Mouse (Mus musculus): ENCODE measurements around the gene Asb8. TPM values are rescaled to one million over a fixed set of nuclear protein-coding genes. Genes with fewer than 3 reads are reported as not detected.
A peak's percentile ranks its signal among the peaks of the same experiment; 100 is the strongest.

The Asb8 gene
- polyA plus RNA-seq (2012; rRNA removed) = 32.8 and 43.9 TPM in 2 replicates

DNA sequence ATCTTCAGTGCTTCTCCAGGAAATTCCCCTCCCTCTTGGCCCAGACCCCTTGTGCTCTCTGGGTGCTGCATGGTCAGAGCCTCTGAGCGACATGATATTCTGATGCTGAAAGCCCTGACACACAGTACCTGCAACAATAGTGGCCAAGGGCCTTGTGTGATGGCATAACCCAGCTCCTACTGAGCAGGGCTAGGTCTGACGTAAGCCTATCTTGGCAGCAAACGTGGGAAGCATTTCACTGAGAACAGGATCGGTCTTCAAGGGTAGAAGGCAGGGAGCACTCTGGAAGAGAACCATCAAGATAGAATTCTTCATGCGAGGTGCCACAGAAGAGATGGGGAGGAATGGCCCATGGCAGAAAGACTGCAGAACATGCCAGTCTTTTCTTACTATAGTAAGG, at the start of gene Asb8:
TSS of gene Asb8 (minus strand) at position 101 of the 400 bp plus-strand sequence.
- DNase-seq (ENCODE audit: low read depth, low spot score) = no peak
- 79% methylated on average over 5 of the region's 5 CpGs for WGBS

GRCm38 (mm10) chr15:98214130-98214529, 48.7 kb upstream of the Asb8 start:
- WGBS = 57% methylated on average over 5 of the region's 5 CpGs
- no peak for DNase-seq (ENCODE audit: low read depth, low spot score)

DNA sequence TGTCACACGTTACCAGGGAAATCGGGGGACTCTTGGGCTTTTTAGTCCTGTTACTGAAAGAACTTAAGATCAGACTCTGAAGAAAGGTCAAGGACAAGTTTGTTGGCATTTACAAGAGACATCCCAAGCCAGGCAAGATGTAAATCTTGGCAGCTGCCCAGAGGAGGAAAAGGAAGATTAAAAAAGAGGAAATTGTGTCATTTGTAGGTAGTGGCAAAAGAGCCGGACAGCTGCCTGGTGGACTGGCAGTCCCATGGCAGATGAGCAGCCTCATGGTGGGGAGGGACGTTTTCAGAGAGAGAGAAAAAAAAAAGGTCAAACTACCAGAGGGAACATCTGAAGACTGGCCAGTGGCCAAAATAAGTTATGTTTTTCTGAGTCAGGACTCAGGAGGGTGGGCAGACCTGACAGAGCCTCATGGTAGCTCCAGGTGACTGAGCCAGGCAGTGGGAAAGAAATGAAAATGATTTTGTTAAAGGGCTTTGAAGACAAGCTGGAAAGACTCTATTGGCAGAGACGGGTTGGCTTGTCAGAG, 48.0 kb upstream of the Asb8 start:
- no peak for DNase-seq (ENCODE audit: low read depth, low spot score)
- 57% methylated on average over 5 of the region's 5 CpGs for WGBS

- 58% methylated on average over 7 of the region's 7 CpGs for WGBS
- DNase-seq (ENCODE audit: low read depth, low spot score) = no peak
Observed at GRCm38 (mm10) chr15:98209676-98210075, 44.3 kb upstream of the Asb8 start.

GRCm38 (mm10) chr15:98195442-98195841, 30.0 kb upstream of the Asb8 start, which contains the start of gene Olfr288:
Gene Olfr288, minus strand, starts transcription at chr15:98195542.
- 58% methylated on average over 3 of the region's 3 CpGs for WGBS

DNA sequence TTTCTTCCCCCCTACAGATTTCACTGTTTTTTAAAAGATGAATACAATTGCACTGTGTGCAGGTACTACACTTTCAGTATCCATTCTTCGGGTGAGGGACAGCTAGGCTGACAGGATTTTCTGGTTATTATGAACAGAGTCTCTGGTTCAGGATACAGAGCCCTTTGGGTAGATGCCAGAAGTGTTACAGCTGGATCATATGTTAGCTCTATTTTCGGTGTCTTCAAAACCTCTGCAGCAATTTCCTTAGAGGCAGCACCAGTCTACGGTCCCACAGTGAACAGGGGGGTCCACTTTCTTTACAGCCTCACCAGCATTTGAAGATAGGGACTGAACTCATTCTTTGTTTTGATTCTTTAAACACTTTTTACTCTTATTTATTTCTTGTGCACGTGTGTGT, 19.0 kb upstream of the Asb8 start:
- no peak for DNase-seq (ENCODE audit: low read depth, low spot score)
- 35% methylated on average over 4 of the region's 4 CpGs for WGBS

More at GRCm38 (mm10) chr15:98195442-98195841, 30.0 kb upstream of the Asb8 start, which contains the start of gene Olfr288:
- DNase-seq (ENCODE audit: low read depth, low spot score) = no peak

DNA sequence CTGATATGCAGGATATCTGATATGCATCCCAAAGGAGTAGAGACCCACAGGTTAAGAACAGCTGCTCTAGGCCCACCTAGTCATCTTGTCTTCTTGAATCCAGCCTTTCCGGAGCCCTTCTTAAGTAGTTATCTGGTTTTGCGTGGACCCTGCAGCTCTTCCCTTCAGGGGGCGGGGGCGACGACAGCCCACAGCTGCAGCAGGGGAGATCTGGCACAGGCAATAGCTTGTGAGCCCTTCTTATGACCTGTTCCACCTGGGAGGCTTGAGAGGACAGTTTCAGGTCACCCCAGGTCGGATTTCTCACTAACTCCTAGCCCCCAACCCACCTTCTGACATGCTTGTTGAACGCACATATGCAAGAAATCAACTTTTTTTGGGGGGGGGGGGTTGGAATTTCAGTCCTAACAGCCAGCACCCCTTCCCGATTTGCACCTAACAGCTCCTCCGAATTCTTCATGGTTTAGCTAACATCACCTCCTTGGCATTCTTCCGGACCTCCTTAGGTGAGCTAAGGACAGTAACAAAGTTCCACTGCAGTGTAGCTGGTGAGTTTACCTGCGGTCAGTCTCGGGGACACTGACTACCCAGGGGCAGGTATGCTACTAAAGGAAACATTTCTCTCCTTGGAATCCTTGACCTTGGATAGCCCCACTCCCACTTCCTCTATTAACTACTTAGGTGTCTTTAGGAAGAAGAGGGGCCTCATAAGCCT, 16.6 kb upstream of the Asb8 start:
- no peak for DNase-seq (ENCODE audit: low read depth, low spot score)
- 67% methylated on average over 12 of the region's 12 CpGs for WGBS

DNA sequence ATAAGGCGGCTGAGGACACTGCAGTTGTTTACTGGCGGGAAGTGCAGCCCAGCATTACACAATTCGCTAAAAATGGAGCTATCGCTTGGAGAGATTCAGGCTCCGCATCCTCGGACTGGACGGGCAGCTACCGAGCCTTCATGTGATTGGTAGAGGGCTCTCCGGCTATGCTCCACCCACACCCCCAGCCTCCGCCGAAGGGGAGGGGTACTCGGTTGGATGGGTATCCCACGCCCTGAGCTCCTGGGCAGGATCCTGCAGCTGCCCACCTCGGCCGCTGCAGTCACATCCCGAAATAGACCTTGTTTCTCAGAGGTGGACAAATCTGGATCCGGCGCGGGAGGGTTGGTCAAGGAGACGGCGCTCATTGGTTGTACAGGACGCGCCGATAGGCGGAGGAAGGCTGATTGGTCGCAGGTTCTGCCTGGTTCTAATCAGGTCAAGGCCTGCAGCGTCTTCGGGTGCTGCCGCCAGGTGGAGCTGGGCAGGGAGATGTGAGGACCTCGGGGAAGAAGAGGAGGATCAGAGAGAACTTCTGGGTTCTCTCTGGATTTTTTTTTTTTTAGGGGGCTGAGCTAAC, 15.8 kb upstream of the Asb8 start:
- peak; percentile 57 for DNase-seq (ENCODE audit: low read depth, low spot score)
- WGBS = 1% methylated on average over 30 of the region's 30 CpGs

DNA sequence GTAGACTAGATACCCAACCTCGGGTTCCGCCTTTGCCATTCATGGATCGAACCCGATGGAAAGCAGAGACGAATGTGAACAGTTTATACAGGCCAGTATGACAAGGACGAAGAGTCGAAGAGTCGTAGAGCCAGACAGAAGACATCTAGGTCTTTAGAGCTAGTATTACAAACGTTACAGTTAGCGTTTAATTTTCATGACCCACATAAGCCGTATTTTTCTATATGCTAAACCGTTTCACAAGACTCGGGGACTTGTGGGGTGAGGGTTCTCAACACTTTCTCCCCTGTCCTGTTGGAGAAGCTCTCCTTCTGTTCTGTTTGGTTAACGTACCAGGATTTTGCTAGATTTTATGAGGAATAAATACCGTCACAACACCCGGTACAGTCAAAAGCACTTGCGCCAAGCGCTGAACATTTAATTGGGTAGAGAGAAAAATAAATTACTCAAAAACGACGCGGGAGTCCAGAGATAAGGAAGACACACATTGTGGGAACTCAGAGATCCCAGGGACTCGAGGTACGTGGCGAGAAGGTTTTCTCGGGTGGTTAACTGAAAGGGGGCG, 15.2 kb upstream of the Asb8 start:
- WGBS = 13% methylated on average over 26 of the region's 26 CpGs
- no peak for DNase-seq (ENCODE audit: low read depth, low spot score)

DNA sequence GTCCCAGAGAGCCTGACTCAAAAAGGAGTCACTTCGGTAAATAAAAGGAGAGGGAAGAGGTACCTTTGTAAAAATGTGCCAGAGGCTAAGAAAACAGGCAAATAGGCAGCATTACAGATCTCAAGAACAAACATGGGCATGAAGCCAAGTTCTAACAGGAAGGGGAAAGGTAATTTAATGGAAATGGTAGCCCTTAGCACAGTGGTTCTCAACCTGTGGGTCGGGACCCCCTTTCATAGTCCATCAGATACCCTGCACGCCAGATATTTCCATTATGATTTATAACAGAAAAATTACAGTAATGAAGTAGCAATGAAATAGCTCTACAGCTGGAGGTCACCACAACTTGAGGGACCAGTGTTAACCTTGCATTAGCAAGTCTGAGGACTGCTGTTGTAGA, 11.9 kb upstream of the Asb8 start:
- DNase-seq (ENCODE audit: low read depth, low spot score) = no peak
- 30% methylated on average over 3 of the region's 3 CpGs for WGBS

DNA sequence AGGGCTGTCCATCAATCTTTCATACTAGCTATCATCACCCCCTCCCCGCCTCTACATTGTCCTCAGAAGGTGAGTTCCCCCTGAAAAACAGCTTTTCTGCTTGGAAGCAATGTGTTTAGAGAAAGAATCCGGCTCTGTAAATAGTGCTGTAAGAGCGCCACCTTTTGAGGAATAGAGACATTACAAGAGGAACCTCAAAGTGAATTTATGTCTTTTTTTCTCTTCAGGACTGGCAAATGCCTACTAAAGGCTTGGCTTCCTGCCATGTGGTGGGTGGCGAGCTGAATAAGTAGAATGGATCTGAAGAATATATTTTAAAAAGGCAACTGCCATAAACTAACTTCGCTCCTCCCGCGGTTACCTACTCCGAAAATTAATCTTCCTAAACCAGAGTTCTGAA, 8.4 kb upstream of the Asb8 start:
- WGBS = 34% methylated on average over 8 of the region's 8 CpGs
- no peak for DNase-seq (ENCODE audit: low read depth, low spot score)

DNA sequence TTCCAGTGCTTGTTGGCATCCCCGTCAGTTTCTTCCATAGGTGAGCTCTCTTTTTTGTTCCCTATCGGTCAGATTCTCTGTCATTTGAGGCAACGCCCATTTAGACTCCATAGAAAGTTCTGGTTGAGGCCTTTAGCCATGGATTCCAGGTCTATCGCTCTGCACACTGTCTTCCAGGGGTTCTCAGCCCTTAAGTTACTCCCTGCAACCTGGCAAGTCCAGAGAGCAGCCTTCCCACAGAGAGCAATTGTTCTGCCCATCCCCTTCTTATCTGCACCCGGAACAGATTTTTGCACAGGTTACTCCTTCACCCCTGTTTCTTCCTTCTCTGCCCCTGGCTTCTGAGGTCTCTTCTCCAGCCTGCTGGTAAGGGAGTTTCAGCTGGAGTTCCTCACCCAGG, 6.7 kb upstream of the Asb8 start:
- 31% methylated on average over 5 of the region's 5 CpGs for WGBS
- no peak for DNase-seq (ENCODE audit: low read depth, low spot score)

- WGBS = 67% methylated on average over 9 of the region's 9 CpGs
- DNase-seq (ENCODE audit: low read depth, low spot score) = no peak
Observed at GRCm38 (mm10) chr15:98170917-98171316, 5.5 kb upstream of the Asb8 start.

- WGBS = 26% methylated on average over 7 of the region's 7 CpGs
- no peak for DNase-seq (ENCODE audit: low read depth, low spot score)
Observed at GRCm38 (mm10) chr15:98170365-98170764, 4.9 kb upstream of the Asb8 start.

GRCm38 (mm10) chr15:98168622-98169004, 3.2 kb upstream of the Asb8 start:
- DNase-seq (ENCODE audit: low read depth, low spot score) = no peak
- WGBS = 14% methylated on average over 19 of the region's 19 CpGs

- no peak for DNase-seq (ENCODE audit: low read depth, low spot score)
- WGBS = 3% methylated on average over 69 of the region's 69 CpGs
Observed at GRCm38 (mm10) chr15:98167645-98168621, 2.5 kb upstream of the Asb8 start.

DNA sequence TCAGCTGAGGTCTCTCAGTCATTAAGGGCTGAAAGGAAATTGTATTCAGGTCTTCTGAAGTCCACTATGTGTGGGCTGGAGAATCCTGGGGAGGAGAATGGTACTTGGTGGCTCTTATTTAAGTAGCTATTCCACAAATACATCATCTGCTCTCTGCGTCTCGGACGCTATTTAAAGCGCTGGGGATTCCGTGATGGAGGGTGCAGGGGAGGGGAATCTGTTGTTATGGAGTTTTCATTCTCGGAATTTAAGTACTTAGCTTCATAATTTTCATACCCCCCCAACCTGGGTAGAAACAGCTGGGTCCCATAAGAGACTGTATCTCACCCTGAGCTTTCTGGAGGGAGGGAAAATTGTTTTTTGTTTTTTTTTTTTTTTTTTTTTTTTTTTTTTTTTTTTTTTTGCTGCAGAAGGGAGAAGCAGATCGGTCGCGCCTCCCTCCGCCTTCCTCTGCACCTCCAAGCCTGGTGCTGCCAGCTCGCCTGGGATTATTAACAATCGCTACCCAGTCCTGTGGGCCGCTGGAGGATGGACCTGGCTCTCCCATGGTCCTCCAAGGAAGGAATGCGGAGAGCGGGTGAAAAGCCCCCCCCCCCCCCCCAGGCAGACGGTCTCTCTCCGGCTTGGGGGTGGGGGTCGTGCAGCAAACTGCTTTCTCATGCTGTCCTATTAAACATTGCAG, 1.7 kb upstream of the Asb8 start, which contains the start of gene Ccdc184:
TSS of gene Ccdc184 (plus strand) at position 196 of the 682 bp plus-strand sequence.
- no peak for DNase-seq (ENCODE audit: low read depth, low spot score)
- WGBS = 8% methylated on average over 18 of the region's 18 CpGs

- WGBS = 51% methylated on average over 4 of the region's 4 CpGs
Observed at GRCm38 (mm10) chr15:98162561-98162960, 2.9 kb downstream of the Asb8 start.

More at GRCm38 (mm10) chr15:98162561-98162960, 2.9 kb downstream of the Asb8 start:
- no peak for DNase-seq (ENCODE audit: low read depth, low spot score)
